Mouse (Mus musculus) stomach, postnatal 0 days (tissue): ENCODE data around the gene Rin2.

Experiments used
- CTCF ChIP-seq: IDR thresholded peaks from 2 replicates; pipeline ENCODE4 v1.5.1; 2016; ENCODE audit warnings: antibody characterized with exemption, low read depth, mild to moderate bottlenecking, moderate library complexity
- EP300 ChIP-seq: optimal IDR thresholded peaks from 2 replicates; pipeline ENCODE3; 2016; ENCODE audit warnings: antibody characterized with exemption

DNA sequence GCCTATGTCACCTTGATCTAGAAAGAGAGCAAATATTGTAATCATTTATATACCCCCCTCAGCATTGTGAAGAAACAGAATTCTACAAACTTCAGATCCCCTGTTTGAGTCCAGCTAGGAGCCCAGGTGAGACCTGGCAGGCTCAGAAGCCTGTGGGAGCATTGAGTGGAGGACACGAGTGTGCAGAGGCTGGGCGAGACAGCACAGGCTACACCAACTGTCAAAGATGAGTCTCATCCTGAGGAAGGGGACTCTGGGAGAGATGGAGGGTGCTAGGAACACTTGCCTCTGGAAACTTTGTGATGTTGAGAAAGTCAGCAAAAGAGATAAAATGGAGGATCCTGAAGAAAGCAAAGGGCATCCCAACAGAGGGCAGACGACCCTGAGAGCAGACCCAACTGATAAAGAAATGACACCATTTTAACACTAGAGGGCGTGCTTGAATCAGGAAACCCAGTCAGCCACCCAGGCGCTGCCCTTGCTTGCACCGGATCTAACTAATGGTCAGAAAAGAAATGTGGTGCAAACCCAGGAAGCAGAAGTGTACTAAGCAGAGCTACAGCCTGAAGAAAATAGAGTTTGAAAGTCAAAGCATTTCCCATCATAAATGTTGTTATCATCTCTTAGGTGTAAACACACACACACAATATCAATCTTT, 24.5 kb downstream of the Rin2 start:
- TF ChIP-seq CTCF (peak; percentile 89), EP300 (no peak)
